Mouse (Mus musculus) liver, adult 2 months (tissue): ENCODE data around the gene Wnt5b. TPM values are rescaled to one million over a fixed set of nuclear protein-coding genes. Genes with fewer than 3 reads are reported as not detected.

ENCODE experiments used
- DNase-seq: peaks from one replicate; pipeline ENCODE4 v3.0.0-alpha.2; 2011; ENCODE audit warnings: low read depth, low spot score; ENCODE audit errors: extremely low read depth
- H3K27ac ChIP-seq: fragments of 200-500 bp; replicated peaks from 2 replicates; pipeline ENCODE4 v1.5.1; 2012; ENCODE audit warnings: low read depth, mild to moderate bottlenecking, control low read depth, inconsistent platforms, low read length; ENCODE audit not compliant: insufficient read depth
- H3K27me3 ChIP-seq: fragments of 200-500 bp; 2 replicates; pipeline ENCODE4 v1.6.1; 2012; ENCODE audit warnings: mild to moderate bottlenecking, moderate library complexity, low read length, inconsistent platforms; ENCODE audit not compliant: control insufficient read depth, insufficient read depth
- H3K36me3 ChIP-seq: fragments of 200-500 bp; 2 replicates; pipeline ENCODE4 v1.6.1; 2012; ENCODE audit warnings: low read length, inconsistent platforms; ENCODE audit not compliant: control insufficient read depth, insufficient read depth
- H3K4me1 ChIP-seq: fragments of 200-500 bp; 2 replicates; pipeline ENCODE4 v1.6.1; 2011; ENCODE audit warnings: low read length; ENCODE audit not compliant: control insufficient read depth, insufficient read depth
- H3K4me3 ChIP-seq: fragments of 200-500 bp; 2 replicates; pipeline ENCODE4 v1.5.1; 2011; ENCODE audit warnings: low read depth, mild to moderate bottlenecking, control low read depth, low read length, moderate library complexity; ENCODE audit not compliant: insufficient read depth
- H3K79me2 ChIP-seq: fragments of 200-500 bp; 2 replicates; pipeline ENCODE4 v1.6.1; 2012; ENCODE audit warnings: inconsistent platforms, mild to moderate bottlenecking, low read length, moderate library complexity; ENCODE audit not compliant: control insufficient read depth, insufficient read depth
- H3K9ac ChIP-seq: fragments of 200-500 bp; 2 replicates; pipeline ENCODE4 v1.6.1; 2012; ENCODE audit warnings: low read depth, mild to moderate bottlenecking, control low read depth, inconsistent platforms, low read length
- CTCF ChIP-seq: fragments of 200-500 bp; IDR thresholded peaks from 2 replicates; pipeline ENCODE4 v1.5.1; 2011; ENCODE audit warnings: low read depth, low read length, control low read depth
- POLR2A ChIP-seq: fragments of 200-500 bp; IDR thresholded peaks from 2 replicates; pipeline ENCODE4 v1.6.1; 2011; ENCODE audit warnings: low read length, control low read depth; ENCODE audit not compliant: insufficient read depth; ENCODE audit errors: extremely low read depth
- WGBS: fragments of 180-500 bp; shearing (Covaris S2); methylation state at CpG from one replicate; pipeline ENCODE4 v1.1.7; 2018; 5-methylcytosine and 5-hydroxymethylcytosine counted together
- polyA plus RNA-seq: library from polyadenylated mRNA; depleted of rRNA; stranded (reverse); fragments of >200 nt; gene quantifications from 2 replicates; pipeline ENCODE4 v1.2.3, GENCODE M21; 2012
- total RNA-seq: library from RNA; depleted of rRNA; stranded (reverse); fragments of >200 nt; gene quantifications from 2 replicates; pipeline ENCODE4 v1.2.3, GENCODE M21; 2014

Wnt5b gene
- total and polyA plus RNA-seq, 2 experiments, result 4.7 to 5.8 TPM

- TF ChIP-seq CTCF (no peak), POLR2A (no peak)
- Histone ChIP-seq H3K27me3 (no peaks in the 10 kb centered on the region), H3K36me3 (no peaks in the 10 kb centered on the region), H3K4me3 (no peak overlapping the region), H3K9ac (no peak overlapping the region), H3K4me1 (no peaks in the 10 kb centered on the region), H3K79me2 (no peaks in the 10 kb centered on the region), H3K27ac (no peak overlapping the region)
- WGBS, result 85% methylated on average over 10 of the region's 10 CpGs
- DNase-seq, result no peak
These were observed 35.3 kb downstream of the Wnt5b start for GRCm38 (mm10) chr6:119508634-119509375.

- Histone ChIP-seq H3K27ac (no peak overlapping the region), H3K4me3 (no peak overlapping the region), H3K4me1 (no peaks in the 10 kb centered on the region), H3K9ac (no peak overlapping the region), H3K27me3 (no peaks in the 10 kb centered on the region), H3K36me3 (no peaks in the 10 kb centered on the region), H3K79me2 (no peaks in the 10 kb centered on the region)
- no peak for DNase-seq
- TF ChIP-seq CTCF (no peak), POLR2A (no peak)
- WGBS, result 96% methylated on average over 6 of the region's 6 CpGs
These were observed 35.9 kb downstream of the Wnt5b start for GRCm38 (mm10) chr6:119508221-119508620.

- no peak overlapping the region for H3K27ac ChIP-seq
- H3K36me3 ChIP-seq, result no peaks in the 10 kb centered on the region
- DNase-seq, result no peak
- 90% methylated on average over 9 of the region's 9 CpGs for WGBS
- H3K27me3 ChIP-seq, result no peaks in the 10 kb centered on the region
- no peak overlapping the region for H3K9ac ChIP-seq
- TF ChIP-seq CTCF (no peak), POLR2A (no peak)
- no peaks in the 10 kb centered on the region for H3K79me2 ChIP-seq
- no peaks in the 10 kb centered on the region for H3K4me1 ChIP-seq
- H3K4me3 ChIP-seq, result no peak overlapping the region
These were observed 38.5 kb downstream of the Wnt5b start for GRCm38 (mm10) chr6:119505525-119506225.

- 85% methylated on average over 8 of the region's 8 CpGs for WGBS
- Histone ChIP-seq H3K27me3 (no peaks in the 10 kb centered on the region), H3K27ac (no peak overlapping the region), H3K9ac (no peak overlapping the region), H3K79me2 (no peaks in the 10 kb centered on the region), H3K36me3 (no peaks in the 10 kb centered on the region), H3K4me3 (no peak overlapping the region), H3K4me1 (no peaks in the 10 kb centered on the region)
- DNase-seq, result no peak
- TF ChIP-seq CTCF, result no peak
- TF ChIP-seq POLR2A, result no peak
These were observed 39.4 kb downstream of the Wnt5b start for GRCm38 (mm10) chr6:119504756-119505155.

- H3K79me2 ChIP-seq, result no peaks in the 10 kb centered on the region
- H3K4me1 ChIP-seq, result no peaks in the 10 kb centered on the region
- no peak overlapping the region for H3K4me3 ChIP-seq
- H3K27ac ChIP-seq, result no peak overlapping the region
- H3K27me3 ChIP-seq, result no peaks in the 10 kb centered on the region
- no peak for TF ChIP-seq CTCF
- TF ChIP-seq POLR2A, result no peak
- WGBS, result 58% methylated on average over 9 of the region's 9 CpGs
- no peak overlapping the region for H3K9ac ChIP-seq
- H3K36me3 ChIP-seq, result no peaks in the 10 kb centered on the region
- DNase-seq, result no peak
These were observed 42.1 kb downstream of the Wnt5b start for GRCm38 (mm10) chr6:119502031-119502430.

GRCm38 (mm10) chr6:119500086-119500485, 44.1 kb downstream of the Wnt5b start:
- WGBS, result 81% methylated on average over 5 of the region's 5 CpGs
- Histone ChIP-seq H3K27ac (no peak overlapping the region), H3K4me3 (no peak overlapping the region), H3K9ac (no peak overlapping the region), H3K36me3 (no peaks in the 10 kb centered on the region), H3K27me3 (no peaks in the 10 kb centered on the region), H3K4me1 (no peaks in the 10 kb centered on the region), H3K79me2 (no peaks in the 10 kb centered on the region)
- no peak for DNase-seq
- TF ChIP-seq CTCF (no peak), POLR2A (no peak)
